8 mouse cellular contexts compared by ENCODE assay signal in genomic region chr5:64701780-64702231, GRCm38 (mm10).
A peak's percentile ranks its signal among the peaks of the same experiment; 100 is the strongest.
DNase-seq lines count a peak whose midpoint lies in the region; ATAC-seq lines count a peak whose summit lies in the region.

No protein-coding gene starts in this region.

- peak overlapping the region; percentile 4; the same call in 1 of the 2 replicates for H3K9ac ChIP-seq in heart, embryonic 13.5 days
- no peak overlapping the region for H3K9ac ChIP-seq in kidney, embryonic 16.5 days (replicated peaks; ENCODE audit: low read length)
- H3K9ac ChIP-seq in limb, embryonic 15.5 days = no peak overlapping the region
- H3K9ac ChIP-seq in midbrain, embryonic 15.5 days = no peak overlapping the region

- DNase-seq in CD4-positive, CD25-positive, alpha-beta regulatory T cell, adult 2 months (ENCODE audit: low read depth, low spot score) = peak; percentile 29
- peak; percentile 35 for DNase-seq in forebrain, embryonic 10.5 days (ENCODE audit: extremely low spot score, low spot score)
- DNase-seq in testis, postnatal 14 days (ENCODE audit: low spot score) = peak; percentile 34

- peak; percentile 67 for ATAC-seq in heart, embryonic 13.5 days (ENCODE audit: extremely low read depth, insufficient number of reproducible peaks, low FRiP score, low TSS enrichment)
- peak; percentile 67 for ATAC-seq in kidney, embryonic 16.5 days (ENCODE audit: low FRiP score, low TSS enrichment)
- peak; percentile 62 for ATAC-seq in limb, embryonic 15.5 days (ENCODE audit: insufficient number of reproducible peaks, low FRiP score, low TSS enrichment, low read depth)
- peak; percentile 84 for ATAC-seq in midbrain, embryonic 15.5 days (replicated peaks)

- peak overlapping the region; percentile 47 for H3K4me2 ChIP-seq in heart, embryonic 13.5 days
- H3K4me2 ChIP-seq in kidney, embryonic 16.5 days (replicated peaks; ENCODE audit: low read depth, low read length) = 0 out of 2 replicates have a peak overlapping the region, but pooled peaks have one; percentile 5
- H3K4me2 ChIP-seq in limb, embryonic 15.5 days = 0 out of 2 replicates have a peak overlapping the region, but pooled peaks have one; percentile 17
- peak overlapping the region; percentile 14; the same call in 1 of the 2 replicates for H3K4me2 ChIP-seq in midbrain, embryonic 15.5 days

- H3K4me3 ChIP-seq in brown adipose tissue, adult 24 weeks (ENCODE audit: insufficient read depth, low read depth, low read length) = peak overlapping the region; percentile 2; the same call in 1 of the 2 replicates
- H3K4me3 ChIP-seq in forebrain, embryonic 10.5 days = peak overlapping the region; percentile 12; the same call in 1 of the 2 replicates
- no peak overlapping the region for H3K4me3 ChIP-seq in heart, embryonic 13.5 days
- no peak overlapping the region for H3K4me3 ChIP-seq in kidney, embryonic 16.5 days (ENCODE audit: low read length)
- H3K4me3 ChIP-seq in limb, embryonic 15.5 days = no peak overlapping the region
- no peak overlapping the region for H3K4me3 ChIP-seq in midbrain, embryonic 15.5 days

- H3K36me3 ChIP-seq in forebrain, embryonic 10.5 days (replicated peaks) = no peaks in the 10 kb centered on the region
- no peaks in the 10 kb centered on the region for H3K36me3 ChIP-seq in heart, embryonic 13.5 days
- no peaks in the 10 kb centered on the region for H3K36me3 ChIP-seq in kidney, embryonic 16.5 days (ENCODE audit: insufficient read depth, low read length)
- no peaks in the 10 kb centered on the region for H3K36me3 ChIP-seq in limb, embryonic 15.5 days
- H3K36me3 ChIP-seq in midbrain, embryonic 15.5 days (replicated peaks) = no peaks in the 10 kb centered on the region

- H3K27ac ChIP-seq in brown adipose tissue, adult 24 weeks (replicated peaks; ENCODE audit: low read depth, low read length) = peak overlapping the region; percentile 65
- H3K27ac ChIP-seq in forebrain, embryonic 10.5 days = peak overlapping the region; percentile 85
- H3K27ac ChIP-seq in heart, embryonic 13.5 days (replicated peaks) = peak overlapping the region; percentile 58
- H3K27ac ChIP-seq in kidney, embryonic 16.5 days (ENCODE audit: low read length) = peak overlapping the region; percentile 83
- peak overlapping the region; percentile 86 for H3K27ac ChIP-seq in limb, embryonic 15.5 days
- peak overlapping the region; percentile 73 for H3K27ac ChIP-seq in midbrain, embryonic 15.5 days

- H3K4me1 ChIP-seq in brown adipose tissue, adult 24 weeks (ENCODE audit: control insufficient read depth, insufficient read depth, insufficient read length, low read length) = peaks cover 20% of the 10 kb centered on the region
- H3K4me1 ChIP-seq in forebrain, embryonic 10.5 days = peaks cover 21% of the 10 kb centered on the region
- H3K4me1 ChIP-seq in heart, embryonic 13.5 days = peaks cover 39% of the 10 kb centered on the region
- peaks cover 22% of the 10 kb centered on the region for H3K4me1 ChIP-seq in kidney, embryonic 16.5 days (ENCODE audit: insufficient read depth, low read length)
- H3K4me1 ChIP-seq in limb, embryonic 15.5 days = peaks cover 34% of the 10 kb centered on the region
- H3K4me1 ChIP-seq in midbrain, embryonic 15.5 days = peaks cover 14% of the 10 kb centered on the region; the same call in 1 of the 2 replicates

- 36% methylated on average over 7 of the region's 7 CpGs for WGBS in forebrain, embryonic 10.5 days
- 17% methylated on average over 7 of the region's 7 CpGs for WGBS in heart, embryonic 13.5 days
- 24% methylated on average over 7 of the region's 7 CpGs for WGBS in kidney, embryonic 16.5 days
- 13% methylated on average over 7 of the region's 7 CpGs for WGBS in limb, embryonic 15.5 days
- WGBS in midbrain, embryonic 15.5 days = 16% methylated on average over 7 of the region's 7 CpGs

- no peaks in the 10 kb centered on the region for H3K27me3 ChIP-seq in forebrain, embryonic 10.5 days (ENCODE audit: poor library complexity, severe bottlenecking)
- no peaks in the 10 kb centered on the region for H3K27me3 ChIP-seq in heart, embryonic 13.5 days (replicated peaks)
- no peaks in the 10 kb centered on the region for H3K27me3 ChIP-seq in kidney, embryonic 16.5 days (ENCODE audit: insufficient read depth, low read length)
- H3K27me3 ChIP-seq in limb, embryonic 15.5 days = no peaks in the 10 kb centered on the region
- H3K27me3 ChIP-seq in midbrain, embryonic 15.5 days (replicated peaks) = no peaks in the 10 kb centered on the region

- H3K9me3 ChIP-seq in forebrain, embryonic 10.5 days = no peaks in the 10 kb centered on the region
- no peaks in the 10 kb centered on the region for H3K9me3 ChIP-seq in heart, embryonic 13.5 days
- no peaks in the 10 kb centered on the region for H3K9me3 ChIP-seq in kidney, embryonic 16.5 days (ENCODE audit: low read length)
- no peaks in the 10 kb centered on the region for H3K9me3 ChIP-seq in limb, embryonic 15.5 days
- H3K9me3 ChIP-seq in midbrain, embryonic 15.5 days = no peaks in the 10 kb centered on the region

Comparison
In these comparisons a context has a peak if more than half of its experiments do, and no peak if none do; other contexts are left out.
1. H3K4me3 ChIP-seq: peak in brown adipose tissue, adult 24 weeks (single experiment) and forebrain, embryonic 10.5 days (single experiment); none in heart, embryonic 13.5 days (single experiment), kidney, embryonic 16.5 days (single experiment), limb, embryonic 15.5 days (single experiment) and midbrain, embryonic 15.5 days (single experiment).
2. Peak in every context shown above with its lines, with median percentiles within 50 percentile points of each other: DNase-seq, H3K27ac ChIP-seq, ATAC-seq and H3K4me2 ChIP-seq.